Mouse (Mus musculus): ENCODE results near the gene Slc6a5. TPM values are rescaled to one million over a fixed set of nuclear protein-coding genes. Genes with fewer than 3 reads are reported as not detected.

Gene Slc6a5
- 0.05 and 0.13 TPM in 2 replicates for polyA plus RNA-seq (2016; fragmentation: Nextera tagmentation; extraction: Ambion mirVana)

GRCm38 (mm10) chr7:49909850-49910249, at the start of gene Slc6a5:
TSS of gene Slc6a5 (plus strand) at chr7:49910146.
- Histone ChIP-seq H3K36me3 (no peaks in the 10 kb centered on the region), H3K27me3 (peaks cover 100% of the 10 kb centered on the region), H3K27ac (no peak within 1 kb of the TSS), H3K4me2 (replicated peaks) (no peak within 1 kb of the TSS), H3K9ac (no peak within 1 kb of the TSS), H3K4me3 (no peak within 1 kb of the TSS), H3K9me3 (no peaks in the 10 kb centered on the region), H3K4me1 (no peaks in the 10 kb centered on the region)
- WGBS = under 1% methylated on average over 15 of the region's 15 CpGs
- ATAC-seq (ENCODE audit: insufficient number of reproducible peaks, insufficient read depth, low FRiP score, low TSS enrichment) = no peak

DNA sequence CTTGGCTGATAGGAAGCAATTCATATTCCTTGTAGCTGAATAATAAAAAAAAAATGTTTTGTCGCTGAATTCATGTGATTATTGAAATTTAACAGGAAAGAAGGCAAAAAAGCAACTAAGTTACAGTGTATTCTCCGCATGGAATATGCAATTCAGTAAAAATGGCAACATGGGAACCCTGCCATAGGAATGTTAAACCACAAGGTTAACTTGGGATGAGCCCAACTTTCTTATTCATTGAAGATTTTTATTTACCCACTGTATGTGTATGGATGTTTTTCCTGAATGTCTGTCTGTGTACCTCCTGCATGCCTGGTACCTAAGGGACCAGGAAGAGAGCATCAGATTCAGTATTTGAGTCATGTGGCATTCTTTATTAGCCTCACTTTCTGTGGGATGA, 48.8 kb upstream of the Slc6a5 start:
- H3K27ac ChIP-seq = no peak overlapping the region
- no peaks in the 10 kb centered on the region for H3K4me1 ChIP-seq
- H3K9ac ChIP-seq = no peak overlapping the region
- H3K9me3 ChIP-seq = no peaks in the 10 kb centered on the region
- H3K36me3 ChIP-seq = peaks cover 15% of the 10 kb centered on the region; the same call in 1 of the 2 replicates
- no peaks in the 10 kb centered on the region for H3K27me3 ChIP-seq
- H3K4me2 ChIP-seq (replicated peaks) = no peak overlapping the region
- no peak for ATAC-seq (ENCODE audit: insufficient number of reproducible peaks, insufficient read depth, low FRiP score, low TSS enrichment)
- H3K4me3 ChIP-seq = no peak overlapping the region
- 91% methylated on average over 2 of the region's 2 CpGs for WGBS

DNA sequence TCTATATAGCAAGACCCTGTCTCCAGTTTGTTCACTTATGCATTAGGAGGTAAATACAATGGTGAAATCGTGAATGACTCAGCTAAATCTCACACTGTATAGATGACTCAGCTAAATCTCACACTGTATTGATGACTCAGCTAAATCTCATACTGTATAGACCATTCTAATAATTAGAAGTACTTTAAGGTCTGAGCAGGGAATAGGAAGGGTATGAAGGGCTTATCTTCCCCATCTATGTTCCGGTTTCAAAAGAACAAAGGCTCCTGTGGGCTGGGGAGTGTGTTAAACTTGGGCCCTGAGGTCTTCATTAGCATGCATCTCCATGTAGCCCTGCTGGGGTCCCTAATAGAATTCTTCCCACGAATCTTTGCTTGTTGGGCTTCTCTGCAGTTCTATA, 46.2 kb upstream of the Slc6a5 start:
- no peak for ATAC-seq (ENCODE audit: insufficient number of reproducible peaks, insufficient read depth, low FRiP score, low TSS enrichment)
- Histone ChIP-seq H3K27ac (no peak overlapping the region), H3K4me2 (replicated peaks) (no peak overlapping the region), H3K27me3 (no peaks in the 10 kb centered on the region), H3K4me1 (no peaks in the 10 kb centered on the region), H3K9me3 (no peaks in the 10 kb centered on the region), H3K9ac (no peak overlapping the region), H3K4me3 (no peak overlapping the region), H3K36me3 (0 out of 2 replicates have a peak, but pooled peaks cover 3% of the 10 kb centered on the region)
- 66% methylated on average over 3 of the region's 3 CpGs for WGBS

DNA sequence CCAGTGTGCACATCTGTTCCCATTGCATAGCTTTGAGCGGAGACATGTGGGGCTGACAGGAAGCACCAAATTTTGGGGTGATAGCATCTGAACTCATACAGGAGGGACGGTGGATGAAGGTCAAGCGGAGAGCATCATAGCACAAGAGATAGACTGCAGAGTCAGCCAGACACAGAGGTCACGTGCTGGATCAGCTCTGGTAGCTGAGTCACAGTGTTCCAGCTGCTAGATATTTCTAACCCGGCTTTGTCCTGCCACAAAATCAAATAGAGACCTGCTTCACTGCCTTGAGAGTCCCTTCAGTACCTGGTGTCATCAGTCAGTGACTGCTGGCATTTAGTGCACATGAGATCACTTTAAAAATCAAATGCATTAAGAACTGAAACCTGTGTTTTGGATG, 40.3 kb upstream of the Slc6a5 start:
- no peak overlapping the region for H3K27ac ChIP-seq
- H3K36me3 ChIP-seq = no peaks in the 10 kb centered on the region
- H3K9me3 ChIP-seq = no peaks in the 10 kb centered on the region
- H3K4me2 ChIP-seq (replicated peaks) = no peak overlapping the region
- no peaks in the 10 kb centered on the region for H3K27me3 ChIP-seq
- H3K4me1 ChIP-seq = no peaks in the 10 kb centered on the region
- H3K4me3 ChIP-seq = no peak overlapping the region
- 64% methylated on average over 5 of the region's 5 CpGs for WGBS
- ATAC-seq (ENCODE audit: insufficient number of reproducible peaks, insufficient read depth, low FRiP score, low TSS enrichment) = no peak
- H3K9ac ChIP-seq = no peak overlapping the region

DNA sequence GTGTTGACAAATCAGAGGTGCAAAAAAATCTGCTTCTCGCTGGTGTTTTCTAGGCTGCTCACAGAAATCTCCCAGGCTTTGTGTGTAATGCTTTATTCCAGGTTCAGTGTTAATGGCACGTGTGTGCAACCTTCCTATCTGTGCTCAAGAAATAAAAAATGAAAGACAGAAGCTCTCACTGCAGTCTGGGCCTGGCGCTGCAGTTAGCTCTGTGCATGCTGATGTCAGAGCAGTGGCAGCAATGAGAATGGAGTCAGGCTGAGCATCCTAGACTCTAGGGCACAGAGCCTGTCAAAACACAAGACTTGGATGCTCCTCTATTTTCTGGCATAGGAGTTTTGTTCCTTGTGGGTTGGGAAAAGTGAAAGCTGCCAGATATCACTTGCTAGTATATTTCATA, 39.7 kb upstream of the Slc6a5 start:
- WGBS = 77% methylated on average over 3 of the region's 3 CpGs

GRCm38 (mm10) chr7:49877307-49877706, 32.6 kb upstream of the Slc6a5 start:
- 78% methylated on average over 5 of the region's 5 CpGs for WGBS
- no peaks in the 10 kb centered on the region for H3K27me3 ChIP-seq
- H3K4me1 ChIP-seq = no peaks in the 10 kb centered on the region
- no peak for ATAC-seq (ENCODE audit: insufficient number of reproducible peaks, insufficient read depth, low FRiP score, low TSS enrichment)
- H3K27ac ChIP-seq = no peak overlapping the region
- H3K9ac ChIP-seq = no peak overlapping the region
- H3K4me2 ChIP-seq (replicated peaks) = no peak overlapping the region
- H3K4me3 ChIP-seq = no peak overlapping the region
- no peaks in the 10 kb centered on the region for H3K36me3 ChIP-seq
- no peaks in the 10 kb centered on the region for H3K9me3 ChIP-seq

More for the DNA sequence above, 39.7 kb upstream of the Slc6a5 start:
- no peaks in the 10 kb centered on the region for H3K36me3 ChIP-seq
- no peaks in the 10 kb centered on the region for H3K27me3 ChIP-seq
- no peak overlapping the region for H3K27ac ChIP-seq
- no peaks in the 10 kb centered on the region for H3K9me3 ChIP-seq
- H3K4me3 ChIP-seq = no peak overlapping the region
- no peak for ATAC-seq (ENCODE audit: insufficient number of reproducible peaks, insufficient read depth, low FRiP score, low TSS enrichment)
- H3K4me1 ChIP-seq = no peaks in the 10 kb centered on the region
- H3K9ac ChIP-seq = no peak overlapping the region
- no peak overlapping the region for H3K4me2 ChIP-seq (replicated peaks)

DNA sequence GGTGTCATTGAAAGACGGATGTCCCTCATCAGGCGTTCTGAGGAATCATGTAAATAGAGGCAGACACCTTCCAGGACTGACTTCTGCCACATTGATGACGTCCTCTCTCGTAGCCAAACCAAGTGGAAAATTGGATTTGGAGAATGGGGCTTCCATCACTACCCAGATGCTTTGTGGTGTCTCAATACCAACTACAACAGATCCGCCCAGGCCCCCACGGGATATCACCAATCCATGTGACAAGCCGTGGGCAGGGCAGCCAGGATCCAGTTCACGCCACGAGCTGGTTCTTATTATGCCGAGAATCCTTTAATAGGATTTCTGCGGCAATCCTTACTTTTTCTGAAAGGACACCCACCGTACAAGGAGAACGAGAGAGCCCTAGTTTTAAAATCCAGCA, 30.9 kb upstream of the Slc6a5 start:
- Histone ChIP-seq H3K27me3 (no peaks in the 10 kb centered on the region), H3K27ac (no peak overlapping the region), H3K36me3 (no peaks in the 10 kb centered on the region), H3K9me3 (no peaks in the 10 kb centered on the region), H3K4me1 (no peaks in the 10 kb centered on the region), H3K4me3 (no peak overlapping the region), H3K9ac (no peak overlapping the region), H3K4me2 (replicated peaks) (no peak overlapping the region)
- no peak for ATAC-seq (ENCODE audit: insufficient number of reproducible peaks, insufficient read depth, low FRiP score, low TSS enrichment)
- WGBS = 70% methylated on average over 13 of the region's 13 CpGs

DNA sequence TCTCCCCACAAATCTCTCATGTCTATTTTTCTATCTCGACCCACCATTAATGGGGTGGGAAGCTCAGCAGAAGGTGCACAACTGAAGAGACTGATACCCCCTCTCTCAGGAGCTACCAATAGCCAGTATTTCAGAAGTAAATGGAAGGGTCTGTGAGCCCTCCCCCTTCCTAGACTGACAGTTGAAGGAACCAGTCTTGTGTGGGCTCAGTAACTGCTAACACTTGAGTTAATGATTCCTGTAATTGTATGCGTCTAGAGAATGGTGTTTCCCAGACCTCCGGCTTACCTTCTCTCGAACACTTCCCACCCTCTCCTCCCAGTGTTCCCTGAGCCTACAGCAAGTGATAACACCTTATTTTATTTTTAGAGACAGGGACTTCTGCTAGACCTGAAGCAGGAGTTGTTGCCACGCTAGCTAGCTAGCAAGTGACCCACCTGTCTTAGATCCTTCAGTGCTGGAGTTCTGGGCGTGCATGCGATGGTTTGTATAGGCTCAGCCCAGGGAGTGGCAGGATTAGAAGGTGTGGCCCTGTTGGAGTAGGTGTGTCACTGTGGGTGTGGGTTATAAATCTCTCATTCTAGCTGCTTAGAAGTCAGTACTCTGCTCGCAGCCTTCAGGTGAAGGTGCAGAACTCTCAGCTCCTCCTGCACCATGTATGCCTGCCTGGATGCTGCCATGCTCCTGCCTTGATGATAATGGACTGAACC, 29.8 kb upstream of the Slc6a5 start:
- no peak overlapping the region for H3K9ac ChIP-seq
- no peaks in the 10 kb centered on the region for H3K4me1 ChIP-seq
- H3K4me3 ChIP-seq = no peak overlapping the region
- H3K36me3 ChIP-seq = no peaks in the 10 kb centered on the region
- 79% methylated on average over 8 of the region's 8 CpGs for WGBS
- H3K27ac ChIP-seq = no peak overlapping the region
- no peak overlapping the region for H3K4me2 ChIP-seq (replicated peaks)
- no peaks in the 10 kb centered on the region for H3K9me3 ChIP-seq
- no peaks in the 10 kb centered on the region for H3K27me3 ChIP-seq
- ATAC-seq (ENCODE audit: insufficient number of reproducible peaks, insufficient read depth, low FRiP score, low TSS enrichment) = no peak

DNA sequence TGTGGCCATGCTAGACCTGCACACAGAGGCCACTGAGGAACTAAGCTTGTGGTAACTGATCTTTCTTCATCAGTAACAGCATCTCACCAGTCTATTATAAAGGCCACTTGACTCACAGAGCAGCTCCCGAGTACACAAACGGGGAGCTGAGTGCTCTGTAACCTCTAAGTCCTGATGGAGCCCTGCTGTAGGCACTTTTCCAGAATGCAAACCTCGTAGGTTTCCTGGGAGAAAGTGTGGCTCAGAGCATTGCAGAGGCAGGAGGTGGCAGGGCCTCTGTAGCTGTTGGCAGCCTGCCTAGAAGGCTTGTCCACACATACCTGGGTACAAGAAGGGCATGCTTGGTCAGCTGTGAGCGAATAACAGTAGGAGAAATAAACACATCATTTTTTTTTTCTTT, 27.7 kb upstream of the Slc6a5 start:
- Histone ChIP-seq H3K4me1 (no peaks in the 10 kb centered on the region), H3K4me2 (replicated peaks) (no peak overlapping the region), H3K9ac (no peak overlapping the region), H3K36me3 (no peaks in the 10 kb centered on the region), H3K27ac (no peak overlapping the region), H3K4me3 (no peak overlapping the region), H3K9me3 (no peaks in the 10 kb centered on the region), H3K27me3 (no peaks in the 10 kb centered on the region)
- WGBS = 25% methylated on average over 4 of the region's 4 CpGs
- no peak for ATAC-seq (ENCODE audit: insufficient number of reproducible peaks, insufficient read depth, low FRiP score, low TSS enrichment)

DNA sequence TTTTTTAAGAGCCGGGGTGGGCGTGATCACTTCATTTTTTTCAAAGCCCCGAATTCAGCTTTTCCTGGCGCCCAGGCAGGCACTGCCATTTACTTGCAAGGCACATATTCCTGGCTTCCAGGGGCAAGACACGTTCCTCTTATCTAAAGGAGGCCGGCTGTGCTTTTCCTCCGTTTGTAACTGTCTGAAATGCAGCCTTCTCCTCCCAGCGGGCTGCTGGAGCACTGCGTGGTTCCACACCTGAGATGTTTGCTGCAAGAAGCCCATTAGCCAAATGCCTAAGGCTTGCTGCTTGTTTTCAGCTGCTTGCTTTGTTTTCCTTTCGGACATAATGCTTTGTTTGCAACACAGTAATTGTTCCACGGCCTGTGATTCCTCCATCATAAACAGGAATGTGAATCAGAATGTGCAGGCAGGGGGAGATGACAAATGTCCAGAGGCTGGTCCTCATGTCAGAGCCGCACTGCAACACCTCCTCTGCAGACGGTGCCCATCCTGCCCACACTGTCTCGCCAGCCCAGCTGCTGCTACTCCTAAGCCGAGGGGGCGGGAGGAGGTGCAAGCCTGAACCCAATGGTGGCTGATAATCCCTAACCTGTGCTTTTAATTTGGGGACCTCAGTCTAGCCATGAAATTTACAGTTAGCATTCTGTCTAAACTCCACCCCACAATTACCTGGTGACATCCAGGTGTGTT, 27.1 kb upstream of the Slc6a5 start:
- no peak overlapping the region for H3K27ac ChIP-seq
- ATAC-seq (ENCODE audit: insufficient number of reproducible peaks, insufficient read depth, low FRiP score, low TSS enrichment) = no peak
- no peaks in the 10 kb centered on the region for H3K36me3 ChIP-seq
- H3K9ac ChIP-seq = no peak overlapping the region
- H3K9me3 ChIP-seq = no peaks in the 10 kb centered on the region
- 27% methylated on average over 16 of the region's 16 CpGs for WGBS
- no peaks in the 10 kb centered on the region for H3K27me3 ChIP-seq
- no peak overlapping the region for H3K4me2 ChIP-seq (replicated peaks)
- no peak overlapping the region for H3K4me3 ChIP-seq
- no peaks in the 10 kb centered on the region for H3K4me1 ChIP-seq

GRCm38 (mm10) chr7:49887776-49888390, 22.1 kb upstream of the Slc6a5 start:
- Histone ChIP-seq H3K36me3 (no peaks in the 10 kb centered on the region), H3K4me3 (no peak overlapping the region), H3K9ac (no peak overlapping the region), H3K27ac (no peak overlapping the region), H3K4me1 (no peaks in the 10 kb centered on the region), H3K27me3 (no peaks in the 10 kb centered on the region), H3K4me2 (replicated peaks) (no peak overlapping the region), H3K9me3 (no peaks in the 10 kb centered on the region)
- WGBS = 75% methylated on average over 2 of the region's 2 CpGs
- no peak for ATAC-seq (ENCODE audit: insufficient number of reproducible peaks, insufficient read depth, low FRiP score, low TSS enrichment)

GRCm38 (mm10) chr7:49894786-49895185, 15.2 kb upstream of the Slc6a5 start:
- no peaks in the 10 kb centered on the region for H3K9me3 ChIP-seq
- H3K4me1 ChIP-seq = no peaks in the 10 kb centered on the region
- 72% methylated on average over 2 of the region's 2 CpGs for WGBS
- H3K36me3 ChIP-seq = no peaks in the 10 kb centered on the region
- H3K4me2 ChIP-seq (replicated peaks) = no peak overlapping the region
- no peak overlapping the region for H3K9ac ChIP-seq
- no peak overlapping the region for H3K27ac ChIP-seq
- no peak overlapping the region for H3K4me3 ChIP-seq
- no peaks in the 10 kb centered on the region for H3K27me3 ChIP-seq
- no peak for ATAC-seq (ENCODE audit: insufficient number of reproducible peaks, insufficient read depth, low FRiP score, low TSS enrichment)

Data from embryonic facial prominence, embryonic 12.5 days (tissue).